Mouse (Mus musculus): ENCODE measurements around the gene Smco1. TPM values are rescaled to one million over a fixed set of nuclear protein-coding genes. Genes with fewer than 3 reads are reported as not detected.

Smco1 gene
- total RNA-seq, 2 experiments from 2014 or later, result 19.6 to 23.1 TPM

GRCm38 (mm10) chr16:32303046-32303445 is 31.8 kb downstream of the Smco1 start:
- DNase-seq, result no peak

GRCm38 (mm10) chr16:32303886-32304285 is 32.6 kb downstream of the Smco1 start:
- no peak for DNase-seq
- intact Hi-C loops (cut with DNase I), result no loop called here

More at GRCm38 (mm10) chr16:32303046-32303445, 31.8 kb downstream of the Smco1 start:
- intact Hi-C loops (cut with DNase I), result no loop called here

- intact Hi-C loops (cut with DNase I), result no loop called here
- no peak for DNase-seq
These were observed 40.7 kb downstream of the Smco1 start for GRCm38 (mm10) chr16:32311970-32312369.

- intact Hi-C loops (cut with DNase I), result no loop called here
- no peak for DNase-seq
These were observed 41.1 kb downstream of the Smco1 start for GRCm38 (mm10) chr16:32312386-32312785.

GRCm38 (mm10) chr16:32312859-32313258 is 41.6 kb downstream of the Smco1 start:
- DNase-seq, result no peak
- intact Hi-C loops (cut with DNase I), result no loop called here

GRCm38 (mm10) chr16:32316601-32317000 is 45.3 kb downstream of the Smco1 start:
- intact Hi-C loops (cut with DNase I), result no loop called here
- DNase-seq, result no peak

GRCm38 (mm10) chr16:32323953-32324352 is 52.7 kb downstream of the Smco1 start:
- intact Hi-C loops (cut with DNase I), result no loop called here
- DNase-seq, result no peak

Small RNAs within 50 kb of the gene (microRNA-seq; reads per million reads assigned to microRNA genes)
- gene Mir1946a, result 0 reads per million in 2 experiments

Other genes with a start within 250 kb of the Smco1 start
- 10 to 100 TPM; 31.9 to 32.9 TPM for gene Pak2, start 192.1 kb upstream of the Smco1 start, total RNA-seq (2021)
- gene Pigx, start 171.7 kb upstream of the Smco1 start, total RNA-seq (2021), result 10 to 100 TPM; 18.8 to 24.5 TPM
- 10 to 100 TPM in 1 of 2 experiments, 1 to 10 TPM in 1; 8.9 to 10.2 TPM for gene Cep19, start 171.7 kb upstream of the Smco1 start, total RNA-seq (2021)
- 1 to 10 TPM; 5.8 to 7.3 TPM for gene Nrros, start 105.9 kb upstream of the Smco1 start, total RNA-seq (2021)
- not detected for gene Bex6, start 91.6 kb upstream of the Smco1 start, total RNA-seq (2021)
- gene Fbxo45, start 24.3 kb upstream of the Smco1 start, total RNA-seq (2021), result 10 to 100 TPM; 12.9 to 13.3 TPM
- gene Wdr53, start 24.2 kb upstream of the Smco1 start, total RNA-seq (2021), result 1 to 10 TPM; 6.8 to 7.6 TPM
- gene Rnf168, start 6.0 kb downstream of the Smco1 start, total RNA-seq (2021), result 10 to 100 TPM; 15.2 to 15.7 TPM
- gene Ubxn7, start 60.8 kb downstream of the Smco1 start, total RNA-seq (2021), result 10 to 100 TPM; 35.4 to 39.2 TPM
- not detected for gene Tm4sf19, start 129.0 kb downstream of the Smco1 start, total RNA-seq (2021)
- gene Tctex1d2, start 148.2 kb downstream of the Smco1 start, total RNA-seq (2021), result 1 to 10 TPM; 5.7 to 6.0 TPM
- 100 to 1,000 TPM; 106 to 108 TPM for gene Pcyt1a, start 159.5 kb downstream of the Smco1 start, total RNA-seq (2021)
- 1 to 10 TPM; 2.3 TPM for gene Slc51a, start 216.4 kb downstream of the Smco1 start, total RNA-seq (2021)
- gene Zdhhc19, start 224.8 kb downstream of the Smco1 start, total RNA-seq (2021), result not detected

Data from heart, postnatal 14 days (tissue).